Mouse (Mus musculus) embryo, embryonic 9.5 days (tissue): ENCODE results near the gene Hao1.
A peak's percentile ranks its signal among the peaks of the same experiment; 100 is the strongest.

Source experiments
- DNase-seq: peaks from one replicate; pipeline ENCODE4 v3.0.0-alpha.2; 2017; ENCODE audit errors: extremely low spot score

The Hao1 gene

GRCm38 (mm10) chr2:134554221-134554727, at the start of gene Hao1:
Gene Hao1, minus strand, starts transcription at chr2:134554368.
- DNase-seq = no peak

- DNase-seq = no peak
Observed at GRCm38 (mm10) chr2:134591081-134591694, 37.0 kb upstream of the Hao1 start.

- no peak for DNase-seq
Observed at GRCm38 (mm10) chr2:134585243-134585642, 31.1 kb upstream of the Hao1 start.

GRCm38 (mm10) chr2:134559422-134559821, 5.3 kb upstream of the Hao1 start:
- DNase-seq = no peak

- DNase-seq = no peak
Observed at GRCm38 (mm10) chr2:134552358-134552757, 1.8 kb downstream of the Hao1 start.

- peak; percentile 42 for DNase-seq
Observed at GRCm38 (mm10) chr2:134549770-134550169, 4.4 kb downstream of the Hao1 start.

- DNase-seq = no peak
Observed at GRCm38 (mm10) chr2:134545116-134545515, 9.1 kb downstream of the Hao1 start.

GRCm38 (mm10) chr2:134544321-134545065, 9.7 kb downstream of the Hao1 start:
- DNase-seq = no peak

- DNase-seq = no peak
Observed at GRCm38 (mm10) chr2:134543501-134543900, 10.7 kb downstream of the Hao1 start.

- no peak for DNase-seq
Observed at GRCm38 (mm10) chr2:134541019-134541418, 13.1 kb downstream of the Hao1 start.

- DNase-seq = no peak
Observed at GRCm38 (mm10) chr2:134538451-134538850, 15.7 kb downstream of the Hao1 start.

GRCm38 (mm10) chr2:134528122-134528810, 25.9 kb downstream of the Hao1 start:
- no peak for DNase-seq

- DNase-seq = peak; percentile 14
Observed at GRCm38 (mm10) chr2:134527419-134528114, 26.6 kb downstream of the Hao1 start.

GRCm38 (mm10) chr2:134518042-134518441, 36.1 kb downstream of the Hao1 start:
- no peak for DNase-seq

GRCm38 (mm10) chr2:134499777-134500176, 54.4 kb downstream of the Hao1 start:
- no peak for DNase-seq

- DNase-seq = no peak
Observed at GRCm38 (mm10) chr2:134498450-134498849, 55.7 kb downstream of the Hao1 start.

GRCm38 (mm10) chr2:134488671-134489070, 65.5 kb downstream of the Hao1 start:
- DNase-seq = no peak

GRCm38 (mm10) chr2:134486055-134486834, 67.9 kb downstream of the Hao1 start:
- DNase-seq = no peak

- peak; percentile 25 for DNase-seq
Observed at GRCm38 (mm10) chr2:134482683-134483082, 71.5 kb downstream of the Hao1 start.

GRCm38 (mm10) chr2:134481759-134482158, 72.4 kb downstream of the Hao1 start:
- peak; percentile 54 for DNase-seq

- no peak for DNase-seq
Observed at GRCm38 (mm10) chr2:134481174-134481573, 73.0 kb downstream of the Hao1 start.
